Mouse (Mus musculus) forebrain, embryonic 12.5 days (tissue): ENCODE data around the gene Slc25a54. TPM values are rescaled to one million over a fixed set of nuclear protein-coding genes. Genes with fewer than 3 reads are reported as not detected.

Experiments used
- ATAC-seq: fragments of 200-750 bp; cut with Nextera tagmentation; 2 replicates; pipeline ENCODE4 v1.8.0; 2017; ENCODE audit warnings: moderate TSS enrichment; ENCODE audit not compliant: low FRiP score
- H3K27ac ChIP-seq: fragments of 300-500 bp; sonication (generic); 2 replicates; pipeline ENCODE4 v1.5.1; 2016; ENCODE audit warnings: mild to moderate bottlenecking
- H3K27me3 ChIP-seq: fragments of 300-500 bp; sonication (generic); 2 replicates; pipeline ENCODE4 v1.6.1; 2016; ENCODE audit warnings: mild to moderate bottlenecking
- H3K36me3 ChIP-seq: fragments of 300-500 bp; sonication (generic); replicated peaks from 2 replicates; pipeline ENCODE4 v1.6.1; 2016; ENCODE audit warnings: mild to moderate bottlenecking
- H3K4me1 ChIP-seq: fragments of 300-500 bp; sonication (generic); 2 replicates; pipeline ENCODE4 v1.6.1; 2016
- H3K4me2 ChIP-seq: fragments of 300-500 bp; sonication (generic); 2 replicates; pipeline ENCODE4 v1.6.1; 2016; ENCODE audit warnings: mild to moderate bottlenecking, moderate library complexity
- H3K4me3 ChIP-seq: fragments of 300-500 bp; sonication (generic); replicated peaks from 2 replicates; pipeline ENCODE4 v1.5.1; 2016; ENCODE audit warnings: mild to moderate bottlenecking
- H3K9ac ChIP-seq: fragments of 300-500 bp; sonication (generic); 2 replicates; pipeline ENCODE4 v1.6.1; 2016; ENCODE audit warnings: mild to moderate bottlenecking
- H3K9me3 ChIP-seq: fragments of 300-500 bp; sonication (generic); 2 replicates; pipeline ENCODE4 v1.6.1; 2016
- WGBS: fragments of 180-500 bp; shearing (Covaris S2); methylation state at CpG from one replicate; pipeline ENCODE4 v1.1.7; 2016; 5-methylcytosine and 5-hydroxymethylcytosine counted together
- polyA plus RNA-seq: library from polyadenylated mRNA; unstranded; fragments of >200 nt; fragmentation: Nextera tagmentation; extraction: Ambion mirVana; gene quantifications from 2 replicates; pipeline ENCODE4 v1.2.1, GENCODE M21; 2016

Gene Slc25a54
- polyA plus RNA-seq = 0.11 TPM in 1 of 2 replicates, not detected in the other

DNA sequence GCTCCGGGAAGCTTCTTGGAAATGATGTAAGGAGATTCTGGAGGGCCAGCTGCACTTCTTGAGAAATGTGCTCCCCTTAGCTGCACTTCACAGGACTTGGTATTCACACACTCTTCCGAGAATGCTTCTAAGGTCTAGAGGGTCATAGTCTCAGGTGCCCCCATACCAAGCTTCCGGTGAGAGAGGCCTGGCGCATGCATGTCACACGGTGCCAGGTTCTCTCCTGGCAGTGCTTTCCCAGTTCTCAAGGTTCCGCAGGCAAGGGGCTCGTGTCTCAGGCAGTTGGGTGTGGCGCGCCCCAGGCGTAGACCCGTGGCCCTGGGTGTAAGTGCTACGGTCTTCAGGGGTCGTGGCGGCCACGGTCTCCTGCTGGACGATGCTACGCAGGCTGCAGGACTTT lies at the start of gene Slc25a54:
TSS of gene Slc25a54 (plus strand) at position 301 of the 400 bp plus-strand sequence.
- no peaks in the 10 kb centered on the region for H3K4me1 ChIP-seq
- no peak within 1 kb of the TSS for H3K4me3 ChIP-seq
- no peak within 1 kb of the TSS for H3K9ac ChIP-seq
- no peaks in the 10 kb centered on the region for H3K27me3 ChIP-seq
- no peak within 1 kb of the TSS for H3K4me2 ChIP-seq
- no peak within 1 kb of the TSS for H3K27ac ChIP-seq
- 93% methylated on average over 17 of the region's 17 CpGs for WGBS
- no peak for ATAC-seq
- no peaks in the 10 kb centered on the region for H3K9me3 ChIP-seq
- H3K36me3 ChIP-seq = no peaks in the 10 kb centered on the region

DNA sequence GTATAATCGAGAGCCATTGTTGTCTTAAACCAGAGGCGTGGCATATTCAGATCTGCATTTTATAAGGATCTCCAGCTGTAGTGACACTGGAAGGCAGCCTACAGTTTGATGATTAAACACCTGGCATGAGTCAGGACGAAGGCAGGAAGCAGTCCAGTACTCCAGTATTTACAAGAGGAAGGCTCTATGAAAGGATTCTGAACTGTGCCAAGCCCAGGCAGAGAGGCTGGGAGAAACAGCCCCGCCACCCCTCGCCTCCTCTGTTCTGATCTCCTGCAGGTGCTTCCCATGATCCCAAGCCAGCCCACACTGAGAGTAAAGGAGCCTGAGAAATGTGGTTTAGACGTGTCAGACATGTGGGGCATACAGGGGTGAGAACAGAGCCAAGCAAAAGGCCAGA lies 49.5 kb upstream of the Slc25a54 start:
- 0 out of 2 replicates have a peak, but pooled peaks cover 6% of the 10 kb centered on the region for H3K27me3 ChIP-seq
- H3K4me1 ChIP-seq = peaks cover 19% of the 10 kb centered on the region
- H3K4me2 ChIP-seq = no peak overlapping the region
- H3K9me3 ChIP-seq = 0 out of 2 replicates have a peak, but pooled peaks cover 3% of the 10 kb centered on the region
- H3K36me3 ChIP-seq = no peaks in the 10 kb centered on the region
- WGBS = 50% methylated on average over 6 of the region's 6 CpGs
- no peak overlapping the region for H3K27ac ChIP-seq
- H3K4me3 ChIP-seq = no peak overlapping the region
- H3K9ac ChIP-seq = no peak overlapping the region
- no peak for ATAC-seq

DNA sequence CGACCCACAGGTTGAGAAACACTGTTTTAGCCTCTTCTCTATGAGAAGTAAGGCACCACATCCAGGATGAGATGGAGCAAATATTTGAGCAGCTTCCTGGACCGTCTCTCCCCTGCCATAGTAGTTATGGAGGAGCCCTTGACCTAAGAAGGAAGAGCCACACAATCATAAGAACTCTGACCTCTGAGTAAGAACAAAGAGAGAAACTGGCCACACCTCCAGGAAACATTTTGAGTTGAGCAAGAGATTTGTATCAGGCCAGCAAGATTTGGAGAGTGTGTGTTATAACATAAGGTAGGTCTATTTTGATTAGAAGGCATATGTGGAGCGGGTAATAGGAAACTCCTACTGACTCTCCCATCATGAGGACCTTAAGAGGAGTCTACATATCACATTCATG lies 48.6 kb upstream of the Slc25a54 start:
- Histone ChIP-seq H3K4me3 (no peak overlapping the region), H3K4me1 (peaks cover 15% of the 10 kb centered on the region), H3K36me3 (no peaks in the 10 kb centered on the region), H3K27me3 (0 out of 2 replicates have a peak, but pooled peaks cover 6% of the 10 kb centered on the region), H3K4me2 (no peak overlapping the region), H3K27ac (no peak overlapping the region), H3K9me3 (0 out of 2 replicates have a peak, but pooled peaks cover 3% of the 10 kb centered on the region), H3K9ac (no peak overlapping the region)
- no peak for ATAC-seq
- WGBS = 89% methylated on average over 3 of the region's 3 CpGs

DNA sequence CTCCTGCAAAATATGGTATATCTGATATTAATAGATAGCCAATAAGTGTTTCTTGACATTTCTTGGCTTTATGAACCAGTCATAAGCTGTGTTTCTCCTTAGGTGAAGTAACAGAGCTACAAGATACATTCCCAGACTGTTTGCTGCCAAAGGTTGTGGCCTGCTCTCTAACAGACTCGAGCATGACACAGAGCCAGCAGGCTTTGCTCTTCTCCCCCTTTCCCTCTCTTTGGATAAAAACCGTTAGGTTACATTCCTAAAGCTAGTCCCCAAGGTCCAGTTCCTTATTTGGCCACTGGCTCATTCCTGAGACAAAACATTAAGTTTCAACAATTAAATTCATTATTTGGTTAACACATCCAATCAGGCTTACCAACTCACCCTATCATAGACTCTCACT lies 48.0 kb upstream of the Slc25a54 start:
- no peak overlapping the region for H3K9ac ChIP-seq
- no peak for ATAC-seq
- 0 out of 2 replicates have a peak, but pooled peaks cover 6% of the 10 kb centered on the region for H3K27me3 ChIP-seq
- no peak overlapping the region for H3K27ac ChIP-seq
- peaks cover 14% of the 10 kb centered on the region for H3K4me1 ChIP-seq
- H3K9me3 ChIP-seq = 0 out of 2 replicates have a peak, but pooled peaks cover 3% of the 10 kb centered on the region
- 65% methylated on average over 2 of the region's 2 CpGs for WGBS
- H3K36me3 ChIP-seq = no peaks in the 10 kb centered on the region
- no peak overlapping the region for H3K4me2 ChIP-seq
- H3K4me3 ChIP-seq = no peak overlapping the region

DNA sequence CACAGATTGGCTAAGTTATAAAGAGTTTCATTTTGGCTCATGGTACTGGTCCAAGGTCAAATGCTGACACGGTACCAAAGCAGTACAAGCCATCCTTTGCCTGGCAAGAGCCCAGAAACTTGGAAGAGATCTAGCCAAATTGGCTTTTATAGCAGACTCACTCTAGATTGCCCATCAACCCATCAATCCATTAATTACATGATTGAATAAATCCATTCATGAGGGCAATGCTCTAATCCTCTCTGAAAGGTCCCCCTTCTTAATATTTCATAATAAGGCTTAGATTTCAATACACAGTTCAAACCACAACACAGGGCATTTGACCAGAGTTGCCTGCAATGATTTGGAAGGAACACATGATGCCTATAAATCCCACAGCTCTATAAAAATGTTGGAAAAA lies 45.9 kb upstream of the Slc25a54 start:
- 21% methylated on average over 1 of the region's 1 CpGs for WGBS

DNA sequence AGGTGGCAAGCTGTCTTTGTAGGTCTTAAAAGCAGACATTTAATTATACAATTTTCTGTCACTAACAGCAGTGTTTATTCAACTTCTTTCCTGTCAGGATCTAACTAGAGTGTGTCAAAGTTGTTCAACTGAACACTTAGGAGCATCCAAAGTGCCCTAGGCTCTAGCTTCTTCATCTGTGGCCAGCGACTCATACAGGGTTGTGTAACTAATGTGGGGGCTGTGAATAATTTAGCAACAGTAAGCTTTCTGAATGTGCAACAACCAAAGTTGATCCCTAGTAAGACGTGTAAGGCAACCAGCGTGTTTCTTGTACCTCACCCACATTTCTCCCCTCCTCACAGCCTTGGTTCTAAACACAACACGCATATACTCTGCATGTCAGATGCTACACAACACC lies 39.4 kb upstream of the Slc25a54 start:
- no peak overlapping the region for H3K9ac ChIP-seq
- no peak overlapping the region for H3K27ac ChIP-seq
- ATAC-seq = no peak
- no peaks in the 10 kb centered on the region for H3K27me3 ChIP-seq
- no peaks in the 10 kb centered on the region for H3K9me3 ChIP-seq
- no peaks in the 10 kb centered on the region for H3K36me3 ChIP-seq
- WGBS = 94% methylated on average over 4 of the region's 4 CpGs
- no peak overlapping the region for H3K4me2 ChIP-seq
- no peak overlapping the region for H3K4me3 ChIP-seq
- no peaks in the 10 kb centered on the region for H3K4me1 ChIP-seq

More for the DNA sequence above, 45.9 kb upstream of the Slc25a54 start:
- Histone ChIP-seq H3K4me2 (no peak overlapping the region), H3K4me1 (peaks cover 14% of the 10 kb centered on the region), H3K36me3 (no peaks in the 10 kb centered on the region), H3K9me3 (0 out of 2 replicates have a peak, but pooled peaks cover 3% of the 10 kb centered on the region), H3K27ac (no peak overlapping the region), H3K4me3 (no peak overlapping the region), H3K27me3 (0 out of 2 replicates have a peak, but pooled peaks cover 6% of the 10 kb centered on the region), H3K9ac (no peak overlapping the region)
- ATAC-seq = no peak

DNA sequence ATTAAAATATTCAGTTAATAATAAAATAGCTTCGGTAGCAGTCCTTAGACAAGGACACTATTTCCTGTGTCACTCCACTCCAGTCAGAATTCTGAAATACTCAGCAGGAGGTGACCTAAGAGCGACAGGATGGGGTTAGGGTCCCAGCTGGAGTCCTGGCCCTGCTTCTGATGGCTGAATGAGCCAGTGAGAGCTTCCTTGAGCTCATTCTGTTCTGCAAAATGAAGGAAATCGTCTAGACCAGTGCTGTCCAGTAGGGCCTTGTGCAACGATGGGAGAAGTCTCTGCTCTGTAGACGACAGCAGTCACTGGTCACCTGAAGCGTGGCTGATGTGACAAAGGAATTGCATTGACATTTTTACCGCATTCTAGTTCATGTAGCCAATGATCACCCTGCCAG lies 36.9 kb upstream of the Slc25a54 start:
- Histone ChIP-seq H3K4me2 (no peak overlapping the region), H3K4me1 (no peaks in the 10 kb centered on the region), H3K27me3 (no peaks in the 10 kb centered on the region), H3K9me3 (no peaks in the 10 kb centered on the region), H3K27ac (no peak overlapping the region), H3K4me3 (no peak overlapping the region), H3K9ac (no peak overlapping the region), H3K36me3 (no peaks in the 10 kb centered on the region)
- ATAC-seq = no peak
- WGBS = 47% methylated on average over 7 of the region's 7 CpGs

DNA sequence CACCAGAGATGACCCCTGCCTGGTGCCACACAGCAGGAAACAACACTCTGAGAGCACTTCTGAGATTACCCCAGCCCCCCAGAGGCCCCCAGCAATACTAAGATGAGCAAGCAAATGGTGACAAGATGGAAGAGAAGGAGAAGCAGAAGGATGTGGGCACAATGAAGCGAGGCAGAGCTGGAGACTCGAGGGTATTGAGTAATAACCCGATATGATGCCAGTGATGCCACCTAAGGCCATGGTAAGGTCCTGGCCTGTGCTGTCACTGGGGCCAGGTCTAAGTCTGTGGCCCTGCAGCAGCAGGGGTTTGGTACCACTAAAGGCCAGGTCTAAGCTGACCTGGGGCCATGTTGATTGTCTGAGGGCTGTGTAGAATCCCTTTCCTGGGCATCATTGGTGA lies 33.8 kb upstream of the Slc25a54 start:
- H3K36me3 ChIP-seq = no peaks in the 10 kb centered on the region
- no peaks in the 10 kb centered on the region for H3K9me3 ChIP-seq
- WGBS = 80% methylated on average over 3 of the region's 3 CpGs
- no peak overlapping the region for H3K4me2 ChIP-seq
- no peak overlapping the region for H3K9ac ChIP-seq
- H3K4me3 ChIP-seq = no peak overlapping the region
- no peaks in the 10 kb centered on the region for H3K27me3 ChIP-seq
- ATAC-seq = no peak
- no peak overlapping the region for H3K27ac ChIP-seq
- no peaks in the 10 kb centered on the region for H3K4me1 ChIP-seq

DNA sequence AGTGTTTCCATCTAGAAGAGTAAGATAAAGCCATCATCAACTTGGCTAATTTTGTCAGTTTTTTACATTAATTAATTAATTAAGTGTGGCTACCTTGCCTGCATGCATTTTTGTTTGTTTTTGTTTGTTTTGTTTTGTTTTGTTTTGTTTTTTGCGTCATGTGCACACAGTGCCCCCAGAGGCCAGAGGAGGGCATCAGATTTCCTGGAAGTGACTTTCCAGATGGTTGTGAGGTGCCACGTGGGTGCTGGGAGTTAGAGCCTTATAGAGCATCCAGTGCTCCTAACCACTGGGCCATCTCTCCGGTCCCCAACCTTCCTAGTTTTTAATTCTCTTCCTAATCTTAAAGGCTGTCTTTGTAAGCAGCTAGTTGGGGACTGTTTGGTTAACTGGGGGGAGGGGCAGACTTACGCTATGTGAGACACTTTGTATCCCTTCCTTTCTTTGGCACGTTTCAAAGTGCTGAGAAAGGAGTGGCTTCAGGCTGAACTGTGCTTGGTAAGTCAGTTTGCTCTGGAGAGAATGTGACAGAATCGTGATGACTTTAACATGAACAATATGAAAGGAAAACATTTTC lies 32.5 kb upstream of the Slc25a54 start:
- ATAC-seq = no peak
- Histone ChIP-seq H3K4me2 (no peak overlapping the region), H3K9me3 (no peaks in the 10 kb centered on the region), H3K27ac (no peak overlapping the region), H3K9ac (no peak overlapping the region), H3K36me3 (no peaks in the 10 kb centered on the region), H3K4me1 (no peaks in the 10 kb centered on the region), H3K4me3 (no peak overlapping the region), H3K27me3 (no peaks in the 10 kb centered on the region)
- WGBS = 41% methylated on average over 6 of the region's 6 CpGs

DNA sequence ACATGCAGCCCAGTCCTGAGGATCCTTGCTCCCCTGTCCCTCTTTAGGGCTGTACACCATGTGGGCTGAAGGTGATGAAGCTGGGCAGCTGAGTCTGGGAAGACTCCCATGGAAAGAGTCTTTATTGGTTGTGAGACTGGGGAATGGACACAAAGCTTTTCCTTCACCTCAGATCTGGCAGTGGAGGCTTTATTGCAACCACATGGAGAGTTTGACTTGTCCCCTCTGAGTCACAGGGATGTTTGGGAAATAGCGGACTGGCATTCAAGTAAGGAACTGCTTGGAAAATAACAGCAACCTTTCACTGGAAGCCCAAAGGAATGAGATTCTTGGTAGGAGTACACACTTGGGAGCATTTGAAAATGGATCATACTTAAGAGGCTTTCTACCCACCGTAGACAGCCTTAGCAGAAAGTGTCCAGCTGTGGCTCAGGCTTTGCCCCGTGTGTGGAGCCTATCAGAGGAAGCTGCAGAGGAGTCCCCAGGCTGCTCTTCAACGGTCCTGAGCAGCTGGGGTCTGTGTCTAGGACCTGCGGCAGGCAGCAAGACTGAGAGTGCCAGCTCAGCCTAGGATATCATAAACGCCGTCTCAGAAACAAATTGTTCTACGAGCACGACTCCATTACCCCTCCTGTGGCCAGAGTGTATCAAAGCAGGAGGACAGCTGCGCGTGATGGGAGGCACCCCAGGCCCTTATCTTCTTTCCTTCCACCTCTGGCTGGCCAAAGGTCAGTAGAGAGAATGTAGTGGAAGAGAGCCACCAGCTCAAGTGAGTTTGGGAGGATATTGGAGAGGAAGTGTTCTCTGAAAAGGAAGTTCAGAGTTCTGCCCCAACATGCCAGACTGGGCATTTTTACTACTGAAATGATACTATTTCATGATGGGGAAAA lies 29.0 kb upstream of the Slc25a54 start:
- H3K9me3 ChIP-seq = no peaks in the 10 kb centered on the region
- H3K36me3 ChIP-seq = no peaks in the 10 kb centered on the region
- no peak overlapping the region for H3K4me3 ChIP-seq
- H3K4me1 ChIP-seq = no peaks in the 10 kb centered on the region
- H3K9ac ChIP-seq = no peak overlapping the region
- H3K4me2 ChIP-seq = no peak overlapping the region
- ATAC-seq = no peak
- H3K27ac ChIP-seq = no peak overlapping the region
- 79% methylated on average over 11 of the region's 11 CpGs for WGBS
- no peaks in the 10 kb centered on the region for H3K27me3 ChIP-seq

DNA sequence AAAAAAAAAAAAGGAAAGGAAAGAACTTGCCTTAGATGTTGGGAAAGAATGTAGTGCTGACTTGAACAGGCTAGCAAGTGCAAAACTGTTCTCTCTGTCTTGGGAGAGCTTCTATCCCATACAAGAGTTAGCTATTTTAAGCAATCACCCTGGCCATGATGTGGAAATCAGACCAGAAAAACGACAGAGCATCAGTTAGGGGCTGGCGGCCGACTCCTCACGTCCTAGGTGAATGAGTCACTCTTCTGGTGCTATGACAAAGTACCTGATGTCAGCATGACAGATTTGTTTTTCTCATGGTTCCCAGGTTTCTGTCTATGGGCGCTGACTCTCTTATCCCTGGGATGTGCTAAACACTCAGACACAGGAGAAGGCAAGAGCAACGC lies 28.3 kb upstream of the Slc25a54 start:
- H3K9ac ChIP-seq = no peak overlapping the region
- no peaks in the 10 kb centered on the region for H3K27me3 ChIP-seq
- H3K4me3 ChIP-seq = no peak overlapping the region
- WGBS = 89% methylated on average over 6 of the region's 6 CpGs
- H3K4me2 ChIP-seq = no peak overlapping the region
- no peaks in the 10 kb centered on the region for H3K9me3 ChIP-seq
- H3K4me1 ChIP-seq = no peaks in the 10 kb centered on the region
- no peak overlapping the region for H3K27ac ChIP-seq
- no peaks in the 10 kb centered on the region for H3K36me3 ChIP-seq
- ATAC-seq = no peak

DNA sequence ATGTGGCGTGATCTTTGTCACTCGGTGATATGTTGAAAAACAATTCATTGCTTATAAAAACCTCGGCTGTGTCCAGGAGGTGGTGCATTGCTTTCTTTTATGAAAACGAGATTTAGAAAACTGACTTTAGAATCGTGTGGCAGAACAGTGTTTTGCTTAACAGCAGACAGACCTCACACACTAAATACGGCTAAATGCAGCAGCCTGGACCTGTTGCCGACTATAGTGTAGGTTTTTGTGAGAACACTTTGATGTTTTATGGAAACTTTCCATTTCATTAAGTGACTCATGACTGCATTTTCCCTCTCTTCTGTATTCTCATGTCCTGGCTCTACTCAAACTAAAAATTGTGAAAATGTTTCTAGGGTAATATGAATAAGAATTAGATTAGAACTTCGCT lies 20.4 kb upstream of the Slc25a54 start:
- H3K4me2 ChIP-seq = no peak overlapping the region
- no peaks in the 10 kb centered on the region for H3K36me3 ChIP-seq
- H3K9me3 ChIP-seq = no peaks in the 10 kb centered on the region
- no peaks in the 10 kb centered on the region for H3K4me1 ChIP-seq
- no peak overlapping the region for H3K27ac ChIP-seq
- ATAC-seq = no peak
- no peak overlapping the region for H3K4me3 ChIP-seq
- no peak overlapping the region for H3K9ac ChIP-seq
- 0 out of 2 replicates have a peak, but pooled peaks cover 3% of the 10 kb centered on the region for H3K27me3 ChIP-seq
- WGBS = 61% methylated on average over 8 of the region's 8 CpGs
